Mouse (Mus musculus) heart, adult 2 months (tissue): Measurements from ENCODE around the gene Kmt2c.

Experiments used
- CTCF ChIP-seq: fragments of 200-600 bp; IDR thresholded peaks from 2 replicates; pipeline ENCODE4 v1.8.1; 2022; ENCODE audit warnings: antibody characterized with exemption, mild to moderate bottlenecking, moderate library complexity
- POLR2A ChIP-seq: fragments of 200-500 bp; IDR thresholded peaks from 2 replicates; pipeline ENCODE4 v1.6.1; 2011; ENCODE audit warnings: mild to moderate bottlenecking, low read depth, low read length, control low read depth; ENCODE audit not compliant: insufficient read depth

- peak; percentile 94 for TF ChIP-seq CTCF
- TF ChIP-seq POLR2A, result no peak
Measured at GRCm38 (mm10) chr5:25420601-25421000, 78.0 kb downstream of the Kmt2c start.
